Mouse (Mus musculus) limb, embryonic 11.5 days (tissue): ENCODE results near the gene Sema6c. TPM values are rescaled to one million over a fixed set of nuclear protein-coding genes. Genes with fewer than 3 reads are reported as not detected.

Source experiments
- ATAC-seq: fragments of 200-750 bp; cut with Nextera tagmentation; 2 replicates; pipeline ENCODE4 v1.8.0; 2017; ENCODE audit warnings: low read depth; ENCODE audit not compliant: insufficient number of reproducible peaks, low FRiP score, low TSS enrichment
- DNase-seq: peaks from one replicate; pipeline ENCODE4 v3.0.0-alpha.2; 2015; ENCODE audit warnings: low spot score
- H3K27ac ChIP-seq: fragments of 300-500 bp; sonication (generic); replicated peaks from 2 replicates; pipeline ENCODE4 v1.5.1; 2014; ENCODE audit warnings: low read depth, mild to moderate bottlenecking, low read length
- H3K27me3 ChIP-seq: fragments of 300-500 bp; sonication (generic); 2 replicates; pipeline ENCODE4 v1.6.1; 2014; ENCODE audit warnings: mild to moderate bottlenecking, low read length, mixed read lengths; ENCODE audit not compliant: control insufficient read depth, insufficient read depth
- H3K36me3 ChIP-seq: fragments of 300-500 bp; sonication (generic); 2 replicates; pipeline ENCODE4 v1.6.1; 2014; ENCODE audit warnings: mild to moderate bottlenecking, low read length, moderate library complexity, mixed read lengths; ENCODE audit not compliant: control insufficient read depth, insufficient read depth
- H3K4me1 ChIP-seq: fragments of 300-500 bp; sonication (generic); 2 replicates; pipeline ENCODE4 v1.6.1; 2014; ENCODE audit warnings: low read length, mixed read lengths; ENCODE audit not compliant: control insufficient read depth, insufficient read depth
- H3K4me2 ChIP-seq: fragments of 300-500 bp; sonication (generic); 2 replicates; pipeline ENCODE4 v1.6.1; 2014; ENCODE audit warnings: low read depth, mild to moderate bottlenecking, moderate library complexity; ENCODE audit not compliant: severe bottlenecking
- H3K4me3 ChIP-seq: fragments of 300-500 bp; sonication (generic); 2 replicates; pipeline ENCODE4 v1.5.1; 2014; ENCODE audit warnings: low read depth, low read length
- H3K9ac ChIP-seq: fragments of 300-500 bp; sonication (generic); 2 replicates; pipeline ENCODE4 v1.6.1; 2014; ENCODE audit warnings: mild to moderate bottlenecking, low read length
- H3K9me3 ChIP-seq: fragments of 300-500 bp; sonication (generic); 2 replicates; pipeline ENCODE4 v1.6.1; 2016; ENCODE audit warnings: low read length; ENCODE audit not compliant: control insufficient read depth
- WGBS: fragments of 180-500 bp; shearing (Covaris S2); extraction: QIAGEN DNeasy Blood & Tissue Kit; methylation state at CpG from one replicate; pipeline ENCODE4 v1.1.7; 2014; 5-methylcytosine and 5-hydroxymethylcytosine counted together
- polyA plus RNA-seq: library from polyadenylated mRNA; unstranded; fragments of >200 nt; fragmentation: Nextera tagmentation; extraction: Ambion mirVana; gene quantifications from 2 replicates; pipeline ENCODE4 v1.2.1, GENCODE M21; 2014

The Sema6c gene
- polyA plus RNA-seq, 1 experiment from 2014 or later = 12.8 TPM

DNA sequence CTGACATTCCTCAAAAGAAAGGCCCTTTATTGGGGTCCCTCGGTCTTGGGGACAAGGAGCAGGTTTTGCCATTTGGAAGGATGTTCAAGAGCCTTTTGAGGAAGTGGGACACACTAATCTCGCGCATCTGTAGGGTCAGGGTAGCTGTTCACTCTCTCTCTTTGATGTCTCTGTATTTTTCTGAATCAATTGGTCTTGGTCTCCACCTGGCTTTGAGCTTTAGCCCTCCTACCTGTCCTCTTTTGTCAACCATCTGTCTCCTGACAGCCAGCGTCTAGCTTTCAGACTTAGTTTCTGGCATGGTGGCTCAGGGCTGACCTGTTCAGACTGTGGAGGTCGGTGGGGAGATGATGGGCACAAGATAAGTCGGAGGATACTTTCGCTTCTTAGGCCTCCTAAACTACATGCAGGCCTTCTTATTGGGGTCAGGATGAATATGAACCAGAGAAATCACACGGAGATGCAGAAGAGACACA, 708 bp upstream of the Sema6c start:
- H3K27me3 ChIP-seq = no peaks in the 10 kb centered on the region
- ATAC-seq = no peak

DNA sequence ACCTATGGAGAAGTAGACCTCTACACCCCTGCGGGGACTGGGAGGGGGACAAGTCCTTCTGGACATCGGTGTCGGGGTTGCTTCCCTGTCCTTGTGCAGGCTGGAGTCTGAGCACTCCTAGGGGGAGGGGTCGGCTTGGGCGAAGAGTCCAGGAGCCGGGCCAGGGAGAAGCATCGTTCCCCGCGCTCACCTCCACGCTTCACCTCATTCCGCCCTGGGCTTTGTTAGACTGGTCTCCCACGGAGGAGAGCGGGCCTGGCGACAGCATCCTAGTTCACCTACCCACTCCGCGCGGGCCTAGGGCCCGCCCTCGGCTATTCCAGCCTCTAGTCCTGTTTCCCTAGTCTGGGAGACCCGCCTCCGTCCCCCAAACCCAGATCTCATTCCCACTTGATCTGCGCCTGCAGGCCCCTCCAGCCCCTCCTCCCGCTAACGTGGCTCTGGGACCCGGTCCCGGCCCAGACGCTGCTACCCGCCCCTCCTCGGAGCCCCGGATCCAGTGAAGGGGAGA, 839 bp downstream of the Sema6c start:
- H3K9me3 ChIP-seq = no peaks in the 10 kb centered on the region
- peak overlapping the region; percentile 82 for H3K4me3 ChIP-seq
- H3K4me1 ChIP-seq = peaks cover 10% of the 10 kb centered on the region
- DNase-seq (peak; percentile 66), ATAC-seq (peak; percentile 40; the same call in 1 of the 2 replicates)
- no peaks in the 10 kb centered on the region for H3K27me3 ChIP-seq
- peak overlapping the region; percentile 82 for H3K4me2 ChIP-seq
- H3K27ac ChIP-seq = no peak overlapping the region
- 0% methylated on average over 24 of the region's 30 CpGs for WGBS
- H3K36me3 ChIP-seq = peaks cover under 1% of the 10 kb centered on the region; the same call in 1 of the 2 replicates
- peak overlapping the region; percentile 83 for H3K9ac ChIP-seq

More for the DNA sequence above, 708 bp upstream of the Sema6c start:
- Histone ChIP-seq H3K4me3 (peak overlapping the region; percentile 82), H3K4me1 (peaks cover 10% of the 10 kb centered on the region), H3K4me2 (peak overlapping the region; percentile 82), H3K9ac (peak overlapping the region; percentile 43), H3K36me3 (no peaks in the 10 kb centered on the region), H3K9me3 (no peaks in the 10 kb centered on the region), H3K27ac (no peak overlapping the region)
- 12% methylated on average over 8 of the region's 8 CpGs for WGBS
- DNase-seq = no peak

DNA sequence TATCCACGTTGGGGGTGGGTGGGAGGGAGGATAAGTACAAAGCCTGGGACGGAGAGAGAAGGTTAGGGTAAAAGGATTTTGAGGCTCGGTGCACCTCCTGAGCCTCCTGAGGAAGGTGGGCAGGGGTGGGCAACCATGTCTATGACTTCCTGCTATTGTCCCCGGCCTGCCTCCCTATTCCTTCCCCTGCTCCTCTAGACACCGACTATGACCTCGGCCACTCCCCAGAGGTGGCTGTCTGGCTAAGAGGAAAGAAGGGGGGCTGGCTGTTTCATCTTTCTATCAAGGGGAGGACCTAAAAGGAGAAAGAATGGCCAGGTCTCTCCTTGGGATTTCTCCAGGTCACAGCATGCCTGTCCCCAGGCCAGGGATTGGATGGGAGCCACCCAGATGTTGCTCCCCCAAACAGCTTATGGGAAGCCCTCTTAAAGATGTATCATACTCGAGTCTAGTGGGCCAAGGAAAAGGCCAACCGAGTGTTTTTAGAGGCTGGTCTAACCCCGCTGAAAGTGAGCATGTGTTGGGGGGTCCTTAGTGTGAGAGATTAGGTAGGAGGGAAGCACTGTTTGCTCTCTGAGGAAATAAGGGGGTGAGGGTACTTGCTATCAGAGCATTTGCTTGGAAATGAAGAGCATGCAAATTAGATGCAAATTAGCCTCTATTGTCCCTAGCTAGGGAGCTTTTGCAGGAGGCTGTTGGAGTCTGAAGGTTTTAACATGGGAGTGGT, 1.5 kb downstream of the Sema6c start:
- H3K4me1 ChIP-seq = peaks cover 10% of the 10 kb centered on the region
- H3K27me3 ChIP-seq = no peaks in the 10 kb centered on the region
- no peak for ATAC-seq
- H3K27ac ChIP-seq = no peak overlapping the region
- 5% methylated on average over 9 of the region's 9 CpGs for WGBS
- H3K9ac ChIP-seq = peak overlapping the region; percentile 83
- H3K9me3 ChIP-seq = no peaks in the 10 kb centered on the region
- H3K4me2 ChIP-seq = peak overlapping the region; percentile 82
- peak overlapping the region; percentile 82 for H3K4me3 ChIP-seq
- H3K36me3 ChIP-seq = peaks cover 2% of the 10 kb centered on the region; the same call in 1 of the 2 replicates
- DNase-seq = no peak

DNA sequence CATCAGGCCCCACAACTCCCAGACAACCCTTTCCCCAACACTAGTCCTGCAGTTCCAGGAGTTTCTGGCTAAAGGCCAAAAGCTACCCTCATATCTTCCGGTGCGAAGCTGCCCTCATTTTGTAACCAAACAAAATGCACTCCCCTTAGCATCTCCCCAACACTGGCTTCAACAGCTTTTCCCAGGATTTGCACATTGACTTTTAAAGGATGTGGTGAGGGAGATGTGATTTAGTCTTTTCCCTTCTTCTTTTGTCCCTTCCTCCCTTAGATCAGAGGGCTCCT, 2.0 kb downstream of the Sema6c start:
- H3K4me1 ChIP-seq = peaks cover 10% of the 10 kb centered on the region
- peak overlapping the region; percentile 82 for H3K4me3 ChIP-seq
- DNase-seq = no peak
- no peak for ATAC-seq
- H3K9ac ChIP-seq = no peak overlapping the region; the same call in 1 of the 2 replicates
- peaks cover 2% of the 10 kb centered on the region; the same call in 1 of the 2 replicates for H3K36me3 ChIP-seq
- H3K27ac ChIP-seq = no peak overlapping the region
- WGBS = 64% methylated on average over 2 of the region's 2 CpGs
- H3K9me3 ChIP-seq = no peaks in the 10 kb centered on the region
- peak overlapping the region; percentile 82 for H3K4me2 ChIP-seq
- H3K27me3 ChIP-seq = no peaks in the 10 kb centered on the region

DNA sequence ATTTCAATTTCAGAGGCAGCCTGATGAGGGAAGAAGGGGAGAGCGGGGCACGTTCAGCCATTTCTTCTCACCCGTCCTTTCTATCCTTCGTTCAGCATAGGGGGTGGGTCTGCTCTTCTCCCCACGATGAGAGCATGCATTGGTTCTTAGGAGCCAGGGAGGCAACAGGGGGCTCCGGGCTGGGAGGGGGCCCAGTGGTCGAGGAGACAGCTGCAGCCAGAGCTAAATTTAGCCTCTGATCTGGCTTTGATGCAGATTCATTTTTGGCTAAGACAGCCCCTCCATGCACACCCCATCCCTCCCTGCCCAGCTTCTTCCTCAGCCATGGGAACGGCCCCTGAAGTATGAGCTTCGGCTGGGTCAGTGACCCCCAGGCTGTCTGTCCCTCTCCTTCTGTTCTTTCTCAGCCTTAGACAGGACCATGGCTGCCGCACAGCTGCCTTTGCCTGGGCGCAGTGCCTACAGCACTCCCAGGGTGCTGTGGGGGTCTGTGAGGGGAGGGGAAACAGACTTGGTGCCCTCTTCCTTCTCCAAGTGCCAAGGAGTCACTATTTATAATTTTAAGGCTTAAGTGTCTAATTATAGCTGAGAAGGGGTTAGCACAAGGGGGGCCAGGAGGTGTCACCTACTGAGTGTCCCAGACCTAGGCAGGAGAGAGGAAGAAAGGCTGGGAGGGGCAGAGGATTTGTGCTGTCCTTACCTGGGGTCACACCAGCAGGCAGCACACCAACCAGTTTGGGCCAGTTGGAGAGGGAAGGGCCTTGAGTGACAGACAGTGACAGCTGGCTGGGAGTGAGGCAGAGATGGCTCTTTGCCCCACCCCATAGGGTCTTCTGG, 3.4 kb downstream of the Sema6c start:
- Histone ChIP-seq H3K36me3 (peaks cover 2% of the 10 kb centered on the region; the same call in 1 of the 2 replicates), H3K27me3 (no peaks in the 10 kb centered on the region), H3K4me3 (no peak overlapping the region), H3K4me2 (no peak overlapping the region), H3K27ac (no peak overlapping the region), H3K4me1 (peaks cover 10% of the 10 kb centered on the region), H3K9me3 (no peaks in the 10 kb centered on the region), H3K9ac (no peak overlapping the region)
- ATAC-seq (no peak), DNase-seq (no peak)
- 48% methylated on average over 11 of the region's 11 CpGs for WGBS

DNA sequence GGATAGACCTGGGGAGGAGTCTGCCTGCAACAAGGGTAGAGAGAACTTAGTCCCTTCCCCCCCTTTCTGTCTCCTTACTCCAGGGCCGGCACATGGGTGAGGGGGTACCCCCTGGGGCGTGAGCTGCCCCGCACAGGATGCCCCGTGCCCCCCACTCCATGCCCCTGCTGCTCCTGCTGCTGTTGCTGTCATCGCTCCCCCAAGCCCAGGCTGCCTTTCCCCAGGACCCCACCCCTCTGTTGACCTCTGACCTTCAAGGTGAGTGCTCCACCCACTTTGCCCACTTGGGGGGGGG, 3.9 kb downstream of the Sema6c start:
- H3K4me2 ChIP-seq = no peak overlapping the region
- H3K27me3 ChIP-seq = no peaks in the 10 kb centered on the region
- DNase-seq (no peak), ATAC-seq (no peak)
- WGBS = 65% methylated on average over 5 of the region's 5 CpGs
- H3K4me1 ChIP-seq = peaks cover 10% of the 10 kb centered on the region
- no peak overlapping the region for H3K27ac ChIP-seq
- H3K9ac ChIP-seq = no peak overlapping the region
- no peaks in the 10 kb centered on the region for H3K9me3 ChIP-seq
- peaks cover 2% of the 10 kb centered on the region; the same call in 1 of the 2 replicates for H3K36me3 ChIP-seq
- no peak overlapping the region for H3K4me3 ChIP-seq

DNA sequence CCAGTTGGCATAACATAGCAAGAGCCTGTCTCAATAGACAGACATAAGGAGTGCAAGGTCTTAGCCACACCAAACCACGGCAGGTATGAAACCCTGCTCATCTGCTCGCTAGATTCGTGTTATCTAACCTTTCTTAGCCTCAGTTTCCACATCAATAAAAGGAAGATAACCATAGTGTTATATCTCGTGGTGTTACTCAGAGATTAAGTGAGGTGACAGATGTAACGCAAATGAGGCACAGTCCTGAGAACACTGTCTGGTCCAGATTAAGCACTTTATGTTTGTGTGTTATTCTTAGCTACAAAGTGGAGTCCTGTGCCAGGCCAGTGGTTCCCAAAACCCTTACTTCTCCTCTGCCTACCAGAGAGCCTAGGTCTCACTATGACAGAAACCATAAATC, 4.6 kb downstream of the Sema6c start:
- no peak for ATAC-seq

DNA sequence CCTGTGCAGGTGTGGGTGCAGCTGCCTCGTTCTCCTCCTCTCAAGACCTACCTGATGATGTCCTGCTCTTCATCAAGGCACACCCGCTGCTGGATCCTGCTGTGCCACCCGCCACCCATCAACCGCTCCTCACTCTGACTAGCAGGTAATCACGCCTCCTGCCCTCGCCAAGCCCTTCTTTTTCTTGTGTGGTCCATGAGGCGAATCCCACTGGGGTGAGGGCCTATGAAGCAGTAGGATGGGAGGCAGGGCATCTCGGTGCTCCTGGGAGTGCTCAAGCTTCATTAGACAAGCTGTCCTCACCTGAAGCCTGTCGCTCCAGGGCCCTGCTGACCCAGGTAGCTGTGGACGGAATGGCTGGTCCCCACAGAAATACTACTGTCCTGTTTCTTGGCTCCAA, 9.7 kb downstream of the Sema6c start:
- 91% methylated on average over 10 of the region's 10 CpGs for WGBS
- H3K4me3 ChIP-seq = no peak overlapping the region
- peaks cover 5% of the 10 kb centered on the region; the same call in 1 of the 2 replicates for H3K4me1 ChIP-seq
- ATAC-seq = no peak
- no peak overlapping the region for H3K4me2 ChIP-seq
- DNase-seq = no peak
- H3K9ac ChIP-seq = no peak overlapping the region
- no peaks in the 10 kb centered on the region for H3K9me3 ChIP-seq
- peaks cover 23% of the 10 kb centered on the region for H3K36me3 ChIP-seq
- H3K27ac ChIP-seq = no peak overlapping the region
- H3K27me3 ChIP-seq = peaks cover 37% of the 10 kb centered on the region

More for the DNA sequence above, 4.6 kb downstream of the Sema6c start:
- H3K27ac ChIP-seq = no peak overlapping the region
- DNase-seq = no peak
- H3K4me1 ChIP-seq = peaks cover 4% of the 10 kb centered on the region; the same call in 1 of the 2 replicates
- H3K9ac ChIP-seq = no peak overlapping the region
- H3K27me3 ChIP-seq = peaks cover 1% of the 10 kb centered on the region
- peaks cover 3% of the 10 kb centered on the region; the same call in 1 of the 2 replicates for H3K36me3 ChIP-seq
- H3K9me3 ChIP-seq = no peaks in the 10 kb centered on the region
- no peak overlapping the region for H3K4me2 ChIP-seq
- WGBS = 82% methylated on average over 5 of the region's 5 CpGs
- no peak overlapping the region for H3K4me3 ChIP-seq
